Mouse (Mus musculus) erythroblast, embryonic 14.5 days (primary cell): ENCODE measurements around the gene Dgkg.

Source experiments
- GATA1 ChIP-seq: IDR thresholded peaks from 2 replicates; pipeline ENCODE4 v1.6.1; 2012; ENCODE audit warnings: low read length, inconsistent platforms, mixed read lengths
- TAL1 ChIP-seq: IDR thresholded peaks from 3 replicates; pipeline ENCODE4 v1.6.1; 2012; ENCODE audit warnings: low read length, inconsistent platforms, mixed read lengths

- TF ChIP-seq TAL1 (no peak), GATA1 (no peak)
Observed at GRCm38 (mm10) chr16:22578883-22579282, 78.1 kb downstream of the Dgkg start.
